Mouse (Mus musculus) stomach, embryonic 15.5 days (tissue): ENCODE data around the gene Vwa2. TPM values are rescaled to one million over a fixed set of nuclear protein-coding genes. Genes with fewer than 3 reads are reported as not detected.
A peak's percentile ranks its signal among the peaks of the same experiment; 100 is the strongest.

ENCODE experiments used
- ATAC-seq: fragments of 200-750 bp; cut with Nextera tagmentation; 2 replicates; pipeline ENCODE4 v1.8.0; 2017; ENCODE audit warnings: low read depth, moderate number of reproducible peaks, moderate TSS enrichment; ENCODE audit not compliant: insufficient read depth, low FRiP score
- H3K27ac ChIP-seq: fragments of 300-500 bp; sonication (generic); 2 replicates; pipeline ENCODE4 v1.5.1; 2015; ENCODE audit warnings: mild to moderate bottlenecking, inconsistent platforms
- H3K27me3 ChIP-seq: fragments of 300-500 bp; sonication (generic); replicated peaks from 2 replicates; pipeline ENCODE4 v1.6.1; 2015; ENCODE audit warnings: inconsistent platforms
- H3K36me3 ChIP-seq: fragments of 300-500 bp; sonication (generic); 2 replicates; pipeline ENCODE4 v1.6.1; 2015; ENCODE audit warnings: inconsistent platforms
- H3K4me1 ChIP-seq: fragments of 300-500 bp; sonication (generic); 2 replicates; pipeline ENCODE4 v1.6.1; 2015; ENCODE audit warnings: inconsistent platforms
- H3K4me2 ChIP-seq: fragments of 300-500 bp; sonication (generic); 2 replicates; pipeline ENCODE4 v1.6.1; 2015; ENCODE audit warnings: mild to moderate bottlenecking, inconsistent platforms
- H3K4me3 ChIP-seq: fragments of 300-500 bp; sonication (generic); replicated peaks from 2 replicates; pipeline ENCODE4 v1.5.1; 2015; ENCODE audit warnings: inconsistent platforms
- H3K9ac ChIP-seq: fragments of 300-500 bp; sonication (generic); 2 replicates; pipeline ENCODE4 v1.6.1; 2015; ENCODE audit warnings: inconsistent platforms
- H3K9me3 ChIP-seq: fragments of 300-500 bp; sonication (generic); 2 replicates; pipeline ENCODE4 v1.6.1; 2016; ENCODE audit warnings: inconsistent platforms
- WGBS: fragments of 180-500 bp; shearing (Covaris S2); methylation state at CpG from one replicate; pipeline ENCODE4 v1.1.7; 2015; 5-methylcytosine and 5-hydroxymethylcytosine counted together
- polyA plus RNA-seq: library from polyadenylated mRNA; unstranded; fragments of >200 nt; fragmentation: Nextera tagmentation; extraction: Ambion mirVana; gene quantifications from 2 replicates; pipeline ENCODE4 v1.2.1, GENCODE M21; 2015

Vwa2 gene
- polyA plus RNA-seq, 1 experiment from 2014 or later: 2.6 TPM

DNA sequence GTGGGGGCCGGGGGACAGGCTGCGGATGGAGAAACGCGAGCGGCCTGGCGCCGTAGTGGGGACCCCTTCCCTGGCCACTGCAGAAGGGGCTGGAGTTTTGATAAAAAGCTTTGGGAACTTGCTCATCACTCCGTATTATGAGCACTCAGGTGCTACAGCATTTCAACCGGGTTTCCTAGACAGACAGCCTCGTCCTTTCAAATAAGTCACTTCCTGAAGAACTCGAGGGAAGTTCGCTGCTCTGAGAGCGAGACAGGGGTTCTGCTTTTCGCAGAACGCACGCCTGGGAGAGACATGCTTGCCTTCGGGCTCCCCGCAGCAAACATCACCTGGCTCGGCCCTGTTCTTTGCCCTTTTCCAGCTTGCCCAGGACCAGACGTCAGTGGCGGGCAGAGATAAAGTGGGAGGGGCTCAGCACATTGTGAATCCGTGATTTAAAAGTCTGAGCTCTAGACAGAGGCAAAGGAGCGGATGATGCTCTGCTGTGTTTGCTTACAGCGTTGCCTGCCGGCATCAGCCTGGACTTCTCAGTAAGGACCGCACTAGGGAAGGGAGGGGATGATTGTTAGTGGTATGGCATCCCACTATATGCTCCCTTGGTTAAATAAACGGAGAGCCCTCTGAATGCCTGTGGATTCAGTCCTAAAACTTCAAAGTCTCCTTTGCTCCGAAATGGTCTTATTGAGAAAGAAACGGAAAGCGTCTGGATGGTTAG lies 709 bp downstream of the Vwa2 start:
- no peak overlapping the region for H3K9ac ChIP-seq
- no peak overlapping the region for H3K27ac ChIP-seq
- 8% methylated on average over 30 of the region's 30 CpGs for whole genome bisulfite sequencing
- H3K36me3 ChIP-seq: no peaks in the 10 kb centered on the region
- H3K4me1 ChIP-seq: peaks cover 13% of the 10 kb centered on the region
- no peak for ATAC-seq
- peaks cover 36% of the 10 kb centered on the region for H3K27me3 ChIP-seq
- H3K4me3 ChIP-seq: peak overlapping the region; percentile 51
- H3K9me3 ChIP-seq: no peaks in the 10 kb centered on the region
- peak overlapping the region; percentile 99 for H3K4me2 ChIP-seq

DNA sequence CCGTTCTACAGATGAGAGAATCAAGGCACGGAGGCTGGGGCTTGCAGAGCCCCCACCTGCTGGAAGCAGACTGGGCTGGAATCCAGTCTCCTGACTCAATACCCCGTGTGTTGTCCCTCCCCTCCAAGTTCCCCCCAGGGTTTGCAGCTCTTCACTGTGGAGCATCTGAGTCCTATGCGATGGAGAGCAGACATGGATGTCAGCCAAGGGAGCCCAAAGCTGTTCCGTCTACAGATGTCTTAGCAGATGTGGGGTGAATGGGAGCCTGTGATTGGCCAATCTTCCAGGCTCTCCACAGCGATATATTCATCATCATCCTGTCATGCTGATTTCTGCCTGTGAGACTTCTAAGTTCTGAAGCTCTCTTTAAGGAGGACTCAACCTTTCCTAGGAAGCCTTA lies 3.3 kb downstream of the Vwa2 start:
- WGBS: 46% methylated on average over 6 of the region's 6 CpGs
- Histone ChIP-seq H3K4me2 (no peak overlapping the region), H3K4me1 (peaks cover 13% of the 10 kb centered on the region), H3K36me3 (no peaks in the 10 kb centered on the region), H3K9me3 (no peaks in the 10 kb centered on the region), H3K27me3 (peaks cover 28% of the 10 kb centered on the region), H3K9ac (no peak overlapping the region), H3K27ac (no peak overlapping the region), H3K4me3 (no peak overlapping the region)
- peak; percentile 19; the same call in 1 of the 2 replicates for ATAC-seq

- Histone ChIP-seq H3K9me3 (no peaks in the 10 kb centered on the region), H3K36me3 (no peaks in the 10 kb centered on the region), H3K4me3 (no peak overlapping the region), H3K4me1 (peaks cover 17% of the 10 kb centered on the region), H3K27ac (peak overlapping the region; percentile 44), H3K27me3 (no peaks in the 10 kb centered on the region), H3K9ac (no peak overlapping the region), H3K4me2 (no peak overlapping the region)
- ATAC-seq: no peak
- 49% methylated on average over 10 of the region's 10 CpGs for WGBS
These were observed 13.8 kb downstream of the Vwa2 start for GRCm38 (mm10) chr19:56887879-56888278.

- H3K9me3 ChIP-seq: no peaks in the 10 kb centered on the region
- no peak overlapping the region for H3K4me3 ChIP-seq
- H3K36me3 ChIP-seq: no peaks in the 10 kb centered on the region
- H3K4me2 ChIP-seq: no peak overlapping the region
- no peak overlapping the region for H3K9ac ChIP-seq
- WGBS: 32% methylated on average over 5 of the region's 5 CpGs
- ATAC-seq: no peak
- H3K4me1 ChIP-seq: peaks cover 13% of the 10 kb centered on the region
- peak overlapping the region; percentile 60; the same call in 1 of the 2 replicates for H3K27ac ChIP-seq
- H3K27me3 ChIP-seq: no peaks in the 10 kb centered on the region
These were observed 14.6 kb downstream of the Vwa2 start for GRCm38 (mm10) chr19:56888654-56889053.

- no peak overlapping the region for H3K4me2 ChIP-seq
- ATAC-seq: no peak
- H3K9me3 ChIP-seq: no peaks in the 10 kb centered on the region
- 54% methylated on average over 2 of the region's 2 CpGs for WGBS
- no peak overlapping the region for H3K9ac ChIP-seq
- peak overlapping the region; percentile 4; the same call in 1 of the 2 replicates for H3K27ac ChIP-seq
- H3K36me3 ChIP-seq: no peaks in the 10 kb centered on the region
- H3K4me1 ChIP-seq: peaks cover 9% of the 10 kb centered on the region
- no peak overlapping the region for H3K4me3 ChIP-seq
- H3K27me3 ChIP-seq: no peaks in the 10 kb centered on the region
These were observed 17.4 kb downstream of the Vwa2 start for GRCm38 (mm10) chr19:56891438-56891837.

DNA sequence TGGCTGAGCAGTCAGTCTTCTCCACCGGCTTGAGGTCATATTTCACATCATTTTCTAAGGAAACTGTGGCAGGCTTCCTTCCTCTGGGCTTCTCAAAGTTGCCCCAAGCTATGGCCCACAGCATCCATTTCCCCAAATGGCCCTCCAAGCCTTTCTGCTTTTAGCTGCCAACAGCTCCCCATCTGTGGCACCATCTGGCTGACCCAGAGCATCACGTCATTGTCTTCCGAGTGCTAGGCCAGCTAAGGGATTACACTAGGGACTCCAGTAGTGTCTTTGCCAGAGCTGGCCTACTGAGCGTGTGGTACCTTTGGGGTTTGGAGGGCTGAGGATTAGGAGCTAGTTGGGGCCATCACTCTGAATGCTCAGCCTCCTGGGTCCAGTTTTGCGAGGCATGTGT lies 18.5 kb downstream of the Vwa2 start:
- H3K4me3 ChIP-seq: no peak overlapping the region
- H3K4me2 ChIP-seq: no peak overlapping the region
- no peak overlapping the region for H3K27ac ChIP-seq
- H3K27me3 ChIP-seq: no peaks in the 10 kb centered on the region
- H3K4me1 ChIP-seq: peaks cover 9% of the 10 kb centered on the region
- no peaks in the 10 kb centered on the region for H3K9me3 ChIP-seq
- WGBS: 84% methylated on average over 5 of the region's 5 CpGs
- no peaks in the 10 kb centered on the region for H3K36me3 ChIP-seq
- H3K9ac ChIP-seq: no peak overlapping the region
- no peak for ATAC-seq

DNA sequence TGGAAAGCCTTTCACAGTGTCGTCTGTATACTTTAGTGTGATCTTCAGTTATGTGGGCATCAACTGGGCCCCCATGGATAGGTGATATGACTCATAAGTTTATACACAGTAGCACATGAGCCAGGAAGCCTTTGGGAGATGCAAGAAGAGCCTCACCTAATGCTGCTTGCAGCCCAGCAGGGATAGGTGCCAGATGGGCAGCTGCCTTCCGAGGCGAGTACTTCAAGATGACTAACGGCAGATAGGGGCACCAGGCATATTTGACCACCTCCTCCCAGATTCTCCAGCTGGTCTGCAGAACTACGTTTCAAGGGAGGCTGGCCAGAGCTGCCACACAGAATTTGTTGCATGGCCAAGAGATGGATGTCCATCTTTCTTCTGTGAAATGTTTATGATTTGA lies 19.3 kb downstream of the Vwa2 start:
- no peak overlapping the region for H3K27ac ChIP-seq
- H3K4me2 ChIP-seq: no peak overlapping the region
- H3K27me3 ChIP-seq: no peaks in the 10 kb centered on the region
- no peaks in the 10 kb centered on the region for H3K9me3 ChIP-seq
- H3K9ac ChIP-seq: no peak overlapping the region
- ATAC-seq: no peak
- WGBS: 56% methylated on average over 5 of the region's 5 CpGs
- H3K36me3 ChIP-seq: no peaks in the 10 kb centered on the region
- H3K4me1 ChIP-seq: peaks cover 9% of the 10 kb centered on the region
- H3K4me3 ChIP-seq: no peak overlapping the region

DNA sequence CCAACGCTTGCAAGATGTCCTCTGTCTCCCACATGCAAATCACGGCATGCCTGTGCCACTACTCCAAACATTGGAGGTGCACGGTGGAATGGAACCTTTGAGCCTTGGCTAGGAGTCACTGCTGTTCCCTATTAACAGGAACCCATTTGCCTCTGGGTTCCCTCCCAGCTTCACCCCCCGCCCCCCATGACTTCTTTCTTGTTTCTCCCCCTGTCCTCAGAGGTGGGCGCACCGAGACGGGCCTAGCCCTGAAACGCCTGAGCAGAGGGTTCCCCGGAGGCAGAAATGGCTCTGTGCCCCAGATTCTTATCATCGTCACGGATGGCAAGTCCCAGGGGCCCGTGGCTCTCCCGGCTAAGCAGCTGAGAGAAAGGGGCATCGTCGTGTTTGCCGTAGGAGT lies 23.6 kb downstream of the Vwa2 start:
- Histone ChIP-seq H3K4me3 (no peak overlapping the region), H3K9me3 (no peaks in the 10 kb centered on the region), H3K27ac (no peak overlapping the region), H3K9ac (no peak overlapping the region), H3K4me1 (no peaks in the 10 kb centered on the region), H3K4me2 (no peak overlapping the region), H3K27me3 (no peaks in the 10 kb centered on the region), H3K36me3 (no peaks in the 10 kb centered on the region)
- ATAC-seq: no peak
- 87% methylated on average over 16 of the region's 16 CpGs for WGBS

GRCm38 (mm10) chr19:56904095-56904494 lies 30.0 kb downstream of the Vwa2 start:
- no peak for ATAC-seq
- H3K4me3 ChIP-seq: no peak overlapping the region
- no peak overlapping the region for H3K9ac ChIP-seq
- H3K27me3 ChIP-seq: no peaks in the 10 kb centered on the region
- no peak overlapping the region for H3K27ac ChIP-seq
- H3K4me1 ChIP-seq: no peaks in the 10 kb centered on the region; the same call in 1 of the 2 replicates
- WGBS: 82% methylated on average over 3 of the region's 3 CpGs
- no peak overlapping the region for H3K4me2 ChIP-seq
- H3K9me3 ChIP-seq: no peaks in the 10 kb centered on the region
- no peaks in the 10 kb centered on the region for H3K36me3 ChIP-seq

GRCm38 (mm10) chr19:56905395-56905794 lies 31.3 kb downstream of the Vwa2 start:
- no peak overlapping the region for H3K4me3 ChIP-seq
- no peaks in the 10 kb centered on the region for H3K36me3 ChIP-seq
- WGBS: 86% methylated on average over 7 of the region's 7 CpGs
- ATAC-seq: no peak
- no peak overlapping the region for H3K4me2 ChIP-seq
- H3K9me3 ChIP-seq: no peaks in the 10 kb centered on the region
- no peak overlapping the region for H3K9ac ChIP-seq
- H3K27ac ChIP-seq: no peak overlapping the region
- no peaks in the 10 kb centered on the region for H3K27me3 ChIP-seq
- no peaks in the 10 kb centered on the region; the same call in 1 of the 2 replicates for H3K4me1 ChIP-seq

DNA sequence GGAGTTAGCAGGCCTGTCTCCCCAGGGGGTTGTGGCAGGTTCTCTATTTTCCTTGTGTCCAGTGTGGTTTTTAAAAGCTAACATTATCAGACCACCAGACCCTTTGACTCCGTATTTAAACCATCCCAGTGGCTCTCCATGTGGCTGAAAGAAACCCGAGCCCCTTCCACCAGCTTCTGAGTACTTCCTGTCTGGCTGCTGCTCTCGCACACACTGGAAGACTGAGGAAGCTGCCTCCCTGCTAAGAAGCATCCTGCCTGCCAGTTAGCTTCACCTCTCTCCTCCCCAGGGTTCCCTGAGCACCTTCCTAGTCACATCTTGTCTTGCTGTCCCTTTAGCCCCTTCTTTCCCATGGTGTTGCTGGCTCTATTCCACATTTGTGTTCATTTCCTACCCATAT lies 33.8 kb downstream of the Vwa2 start:
- H3K36me3 ChIP-seq: no peaks in the 10 kb centered on the region
- H3K9ac ChIP-seq: no peak overlapping the region
- H3K27ac ChIP-seq: no peak overlapping the region
- no peak overlapping the region for H3K4me3 ChIP-seq
- no peaks in the 10 kb centered on the region; the same call in 1 of the 2 replicates for H3K4me1 ChIP-seq
- no peaks in the 10 kb centered on the region for H3K9me3 ChIP-seq
- H3K4me2 ChIP-seq: no peak overlapping the region
- no peaks in the 10 kb centered on the region for H3K27me3 ChIP-seq
- WGBS: 34% methylated on average over 3 of the region's 3 CpGs
- ATAC-seq: no peak

GRCm38 (mm10) chr19:56908472-56909270 lies 34.6 kb downstream of the Vwa2 start:
- Histone ChIP-seq H3K36me3 (0 out of 2 replicates have a peak, but pooled peaks cover 5% of the 10 kb centered on the region), H3K9me3 (no peaks in the 10 kb centered on the region), H3K27me3 (no peaks in the 10 kb centered on the region), H3K4me3 (no peak overlapping the region), H3K4me1 (no peaks in the 10 kb centered on the region; the same call in 1 of the 2 replicates), H3K27ac (no peak overlapping the region), H3K9ac (no peak overlapping the region), H3K4me2 (no peak overlapping the region)
- 0 out of 2 replicates have a peak, but pooled peaks have one; percentile 28 for ATAC-seq
- 73% methylated on average over 17 of the region's 17 CpGs for WGBS
